Mouse (Mus musculus) adrenal gland, adult 18-20 months (tissue): Measurements from ENCODE around the gene Cwc25. TPM values are rescaled to one million over a fixed set of nuclear protein-coding genes. Genes with fewer than 3 reads are reported as not detected.

Experiments used
- DNase-seq, 2 experiments: peaks; one replicate each; pipeline ENCODE4 v3.0.0; 2021 to 2022; ENCODE audit warnings: low spot score in 2 of 2
- total RNA-seq, 2 experiments: library from RNA; stranded (reverse); gene quantifications; 1 replicate in 1 of 2; 2 replicates in 1 of 2; pipeline ENCODE4 v1.2.3; 2021

The Cwc25 gene
- total RNA-seq, 2 experiments from 2014 or later: 18.2 to 21.1 TPM

DNA sequence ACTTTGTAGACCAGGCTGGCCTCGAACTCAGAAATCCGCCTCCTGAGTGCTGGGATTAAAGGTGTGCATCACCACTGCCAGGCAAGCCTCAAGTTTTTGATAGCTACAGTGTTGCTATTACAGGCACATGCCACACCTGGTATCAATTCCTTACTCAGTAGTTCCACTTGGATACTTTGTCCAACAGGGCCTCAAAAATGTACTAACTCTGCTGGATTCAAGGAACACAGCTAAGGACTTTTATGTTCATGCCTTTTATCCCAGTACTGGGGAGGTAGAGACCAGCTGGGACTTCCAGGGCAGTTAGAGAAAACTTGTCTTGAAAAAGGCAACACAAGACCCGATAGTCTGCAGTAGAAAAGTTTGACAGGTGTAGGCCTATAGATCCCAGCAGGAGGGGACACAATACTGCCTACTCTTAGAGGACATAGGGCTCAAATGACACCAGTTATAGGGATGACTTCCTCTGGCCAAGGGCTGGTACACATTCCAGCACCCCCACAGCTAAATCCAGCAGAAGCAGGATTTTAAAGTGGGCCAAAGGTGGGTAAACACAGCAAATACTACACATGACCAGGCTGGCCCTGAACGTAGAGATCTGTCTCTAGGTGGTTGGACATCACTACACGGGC, 10.3 kb upstream of the Cwc25 start:
- DNase-seq: no peak

DNA sequence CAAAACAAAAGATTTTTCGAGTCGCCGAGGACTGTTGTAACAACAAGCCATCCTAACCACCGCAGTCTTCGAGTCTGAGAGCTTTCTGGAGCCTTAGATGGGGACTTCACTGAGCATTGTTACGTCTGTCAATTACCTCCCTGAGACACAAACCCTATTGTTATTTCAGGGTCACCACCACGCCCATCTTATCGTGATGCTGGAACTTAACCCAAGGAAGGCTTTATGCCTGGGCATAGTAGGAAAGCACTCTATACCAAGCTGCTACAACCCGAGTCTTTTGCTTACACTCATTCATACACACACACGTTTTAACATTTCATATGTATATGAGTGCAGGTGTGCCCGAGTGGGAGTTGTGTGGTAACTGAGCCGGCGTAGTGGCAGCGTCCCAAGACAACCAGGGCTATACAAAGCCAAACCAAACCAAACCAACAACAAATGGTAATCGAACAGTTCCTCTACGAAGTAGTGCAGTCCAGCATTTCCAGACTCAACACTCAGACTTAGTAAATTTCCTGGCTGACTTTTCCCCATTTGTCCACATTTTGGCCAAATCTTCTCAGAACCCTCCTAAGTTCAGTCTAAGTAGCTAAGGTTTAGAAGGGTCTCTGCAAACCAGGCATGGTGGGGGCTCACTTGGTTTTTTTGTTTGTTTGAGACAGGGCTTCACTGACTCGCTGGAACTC, 9.6 kb upstream of the Cwc25 start, which contains the start of gene 1700001P01Rik:
Gene 1700001P01Rik (minus strand): TSS at position 111 of the 689 bp plus-strand sequence.
- no peak for DNase-seq

DNA sequence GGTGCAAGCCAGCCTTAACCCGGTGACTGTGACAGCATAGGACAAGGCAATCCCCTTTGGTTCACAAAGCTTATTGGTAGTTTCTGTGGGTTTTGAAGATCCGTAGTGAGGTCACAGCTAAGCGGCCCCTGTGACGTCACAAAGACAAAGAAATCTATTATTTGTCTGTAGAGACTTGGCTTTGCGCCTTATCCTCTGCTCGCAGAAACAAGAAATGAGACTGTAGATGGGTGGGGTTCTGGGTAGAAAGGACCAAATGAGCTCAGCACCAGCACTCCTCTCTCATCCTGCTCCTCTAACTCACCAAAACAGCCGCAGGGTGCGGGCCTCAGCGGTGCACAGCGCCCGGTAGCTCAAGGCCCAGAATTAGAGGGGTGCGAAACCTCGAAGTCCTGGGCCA, 8.8 kb upstream of the Cwc25 start:
- DNase-seq: no peak

DNA sequence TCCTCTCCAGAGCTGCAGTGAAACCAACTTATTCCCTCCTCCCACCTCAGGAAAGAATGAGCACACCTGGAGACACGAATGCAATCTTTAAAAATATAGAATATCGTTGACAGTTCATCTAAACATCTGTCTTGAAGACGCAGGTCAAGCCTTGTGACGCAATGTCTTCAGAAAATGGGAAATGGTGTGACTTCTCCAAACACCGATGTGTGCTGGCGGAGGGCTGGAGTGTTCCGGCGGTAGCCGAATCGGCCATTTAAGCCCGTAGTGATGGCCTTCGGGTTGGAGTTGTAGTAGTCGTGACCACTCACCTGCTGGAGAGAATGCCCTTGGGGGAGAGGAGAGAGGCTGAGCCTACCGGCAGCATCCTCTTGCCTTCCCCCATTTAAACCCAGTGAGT, 5.1 kb upstream of the Cwc25 start:
- DNase-seq: no peak

DNA sequence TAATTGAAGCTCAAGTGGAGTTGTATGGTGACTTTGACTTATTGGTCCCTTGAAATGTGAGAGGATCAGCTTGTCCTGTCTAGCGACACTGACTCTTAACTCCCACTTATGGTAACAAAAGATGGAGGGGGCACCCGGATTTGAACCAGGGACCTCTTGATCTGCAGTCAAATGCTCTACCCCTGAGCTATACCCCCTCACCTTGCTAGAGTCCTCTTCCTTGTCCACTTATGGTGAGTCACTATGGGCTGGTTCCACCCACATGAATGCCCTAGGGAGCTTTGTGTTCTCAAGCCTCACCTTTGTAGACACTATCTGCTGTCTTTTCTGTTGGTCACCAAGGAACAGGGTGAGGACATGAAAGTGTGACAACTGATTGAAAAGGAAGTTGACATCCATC, 3.3 kb upstream of the Cwc25 start:
- DNase-seq: no peak

DNA sequence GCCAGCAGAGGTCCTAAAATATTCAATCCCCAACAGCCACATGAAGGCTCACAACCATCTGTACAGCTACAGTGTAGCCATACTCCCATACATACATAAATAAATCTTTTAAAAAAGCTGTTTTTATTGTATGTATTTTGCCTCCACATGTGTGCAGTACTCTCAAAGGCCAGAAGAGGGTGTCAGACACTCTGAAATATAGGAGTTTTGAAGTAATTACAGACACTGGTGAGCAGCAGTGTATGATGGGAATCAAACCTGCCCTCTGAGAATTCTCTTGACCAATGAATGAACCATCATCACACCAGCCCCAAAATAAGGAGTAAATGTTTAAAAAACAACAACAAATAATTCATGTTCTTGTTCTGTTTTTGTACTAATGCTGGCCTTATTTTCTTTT, 4.7 kb downstream of the Cwc25 start:
- no peak for DNase-seq

DNA sequence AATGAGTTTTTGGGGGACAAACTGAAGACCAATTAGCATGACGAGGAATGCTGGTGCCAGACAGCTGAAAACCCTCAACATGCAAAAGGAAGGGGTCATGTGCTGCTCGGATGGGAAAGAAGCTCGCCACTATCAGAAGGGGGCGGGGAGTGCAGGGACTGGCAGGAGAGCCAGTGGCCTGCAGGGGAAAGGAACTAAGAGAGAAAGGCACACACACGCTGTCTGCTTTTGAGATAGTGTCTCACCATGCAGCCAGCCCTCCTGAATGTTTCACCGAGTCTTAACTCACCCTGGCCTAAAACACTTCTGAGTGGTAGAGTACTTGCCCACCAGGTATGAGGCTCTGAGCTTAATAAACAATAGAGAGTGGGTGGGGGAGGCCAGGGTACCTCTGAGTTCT, 7.4 kb downstream of the Cwc25 start:
- DNase-seq: no peak

DNA sequence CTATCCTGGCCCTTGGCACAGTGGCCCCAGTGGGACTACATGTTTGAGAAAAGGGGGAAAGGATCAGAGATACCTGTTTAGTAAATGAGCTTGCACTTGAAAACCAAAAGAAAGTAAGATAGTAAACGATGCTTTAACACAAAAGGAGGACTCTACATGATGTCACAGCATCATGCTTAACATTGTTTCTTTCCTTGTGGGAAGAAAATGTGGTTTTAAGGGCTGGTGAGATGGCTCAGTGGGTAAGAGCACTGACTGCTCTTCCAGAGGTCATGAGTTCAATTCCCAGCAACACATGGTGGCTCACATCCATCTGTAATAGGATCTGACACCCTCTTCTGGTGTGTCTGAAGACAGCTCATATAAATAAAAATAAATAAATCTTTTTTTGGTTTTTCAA, 8.2 kb downstream of the Cwc25 start:
- DNase-seq: no peak

DNA sequence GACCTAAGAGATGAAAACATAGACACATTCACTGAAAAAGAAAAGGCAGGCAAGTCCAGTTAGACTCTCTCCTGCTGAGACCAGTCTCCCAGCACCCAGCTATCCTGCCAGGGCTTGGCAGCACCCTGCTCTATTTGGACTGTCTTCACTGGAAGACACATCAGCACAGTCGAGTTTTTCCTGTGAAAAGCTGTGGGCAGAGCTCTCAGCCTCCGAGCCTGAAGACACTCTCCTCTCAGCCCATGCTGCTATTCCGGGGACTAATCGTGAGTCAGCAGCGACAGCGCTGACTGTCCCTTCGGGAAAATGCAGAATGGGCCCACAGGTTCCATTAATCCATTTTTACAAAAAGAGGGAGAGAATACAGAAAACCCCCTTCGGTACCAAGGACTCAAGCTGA, 13.1 kb downstream of the Cwc25 start:
- DNase-seq: no peak

DNA sequence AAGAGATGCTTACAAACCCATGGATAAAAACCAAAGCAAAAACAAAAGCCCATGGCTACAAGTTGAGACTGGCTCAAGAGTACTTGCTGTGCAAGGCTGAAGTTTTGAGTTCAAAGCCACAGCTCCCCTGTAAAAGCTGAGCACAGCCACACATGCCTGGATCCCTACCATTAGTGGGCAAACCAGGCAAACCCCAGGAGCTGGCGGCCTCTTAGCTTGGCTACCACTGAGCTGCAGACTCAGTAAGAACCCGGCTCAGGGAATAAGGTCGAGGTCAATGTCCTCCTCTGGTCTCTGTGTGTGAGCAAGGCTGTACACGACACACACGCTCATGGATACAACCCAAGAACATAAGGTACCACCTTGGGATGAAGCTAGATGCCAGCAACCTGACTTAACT, 17.9 kb downstream of the Cwc25 start:
- DNase-seq: peak in 1 of 2 experiments; percentile 22

DNA sequence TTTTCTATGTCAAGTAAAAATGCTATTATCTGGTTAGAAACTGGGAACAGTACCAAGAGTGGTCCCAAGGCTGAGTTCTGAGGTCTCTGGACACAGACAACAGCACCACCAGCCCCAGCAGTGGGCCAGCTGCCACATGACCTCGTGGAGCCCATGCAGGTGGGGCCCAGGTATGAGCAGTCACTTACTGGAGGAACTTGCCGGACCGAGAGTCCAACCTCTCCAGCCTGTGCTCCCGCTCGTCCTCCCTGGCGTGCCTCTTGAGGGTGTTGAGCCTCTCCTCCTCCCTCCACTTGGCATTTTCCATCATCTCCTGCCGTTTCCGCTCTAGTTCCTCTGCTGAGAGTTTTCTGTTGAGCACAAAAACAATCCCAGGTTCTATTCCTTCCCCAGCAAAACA, 18.6 kb downstream of the Cwc25 start:
- DNase-seq: no peak

DNA sequence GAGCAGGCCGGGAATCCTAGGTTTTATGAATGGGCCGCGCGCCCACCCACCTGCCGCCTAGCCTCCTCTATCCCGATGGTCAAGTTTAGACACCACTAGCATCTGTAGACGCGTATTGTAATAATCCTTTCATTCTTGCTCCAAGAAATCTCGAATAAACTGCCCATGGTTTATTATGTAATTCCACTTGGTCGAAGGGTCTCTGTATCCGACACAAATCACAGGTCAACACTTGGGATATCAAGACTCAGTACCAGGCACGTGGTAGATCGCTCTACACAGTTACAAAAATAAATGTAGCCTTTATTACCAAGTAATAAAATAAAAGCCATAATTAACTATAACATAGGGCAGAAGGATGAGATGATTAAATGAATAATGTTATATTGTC, 21.0 kb downstream of the Cwc25 start:
- no peak for DNase-seq

DNA sequence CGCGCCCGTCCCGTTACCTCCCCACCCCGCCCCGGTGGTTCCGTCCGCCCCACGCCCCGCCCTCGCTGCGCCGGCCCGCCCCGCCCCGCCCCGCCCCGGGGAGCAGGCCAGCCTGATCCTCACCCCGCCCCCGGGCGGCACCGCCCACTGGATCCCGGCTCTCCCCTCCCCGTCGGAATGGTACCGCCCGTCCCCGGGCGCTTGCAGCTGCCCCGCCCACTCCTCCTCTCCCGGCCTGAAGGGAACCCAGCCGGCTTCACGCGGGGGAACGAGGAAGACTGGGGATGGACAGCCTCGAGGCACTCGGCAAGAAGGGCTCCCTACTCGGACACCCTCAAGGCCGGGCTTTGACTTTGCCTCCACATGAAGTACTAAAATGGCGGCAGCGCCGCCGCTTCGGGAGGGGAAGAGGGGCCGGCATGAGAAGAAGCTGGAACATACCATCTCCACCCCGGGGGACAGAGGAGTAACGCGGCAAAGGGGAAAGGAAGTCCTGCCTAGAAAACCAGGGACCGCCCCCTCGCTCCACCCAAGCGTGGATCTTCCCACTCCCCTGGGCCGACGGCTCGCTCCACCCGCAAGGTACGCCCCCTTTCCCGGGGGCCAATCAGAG, 21.5 kb downstream of the Cwc25 start:
- peak; percentile 98 for DNase-seq

DNA sequence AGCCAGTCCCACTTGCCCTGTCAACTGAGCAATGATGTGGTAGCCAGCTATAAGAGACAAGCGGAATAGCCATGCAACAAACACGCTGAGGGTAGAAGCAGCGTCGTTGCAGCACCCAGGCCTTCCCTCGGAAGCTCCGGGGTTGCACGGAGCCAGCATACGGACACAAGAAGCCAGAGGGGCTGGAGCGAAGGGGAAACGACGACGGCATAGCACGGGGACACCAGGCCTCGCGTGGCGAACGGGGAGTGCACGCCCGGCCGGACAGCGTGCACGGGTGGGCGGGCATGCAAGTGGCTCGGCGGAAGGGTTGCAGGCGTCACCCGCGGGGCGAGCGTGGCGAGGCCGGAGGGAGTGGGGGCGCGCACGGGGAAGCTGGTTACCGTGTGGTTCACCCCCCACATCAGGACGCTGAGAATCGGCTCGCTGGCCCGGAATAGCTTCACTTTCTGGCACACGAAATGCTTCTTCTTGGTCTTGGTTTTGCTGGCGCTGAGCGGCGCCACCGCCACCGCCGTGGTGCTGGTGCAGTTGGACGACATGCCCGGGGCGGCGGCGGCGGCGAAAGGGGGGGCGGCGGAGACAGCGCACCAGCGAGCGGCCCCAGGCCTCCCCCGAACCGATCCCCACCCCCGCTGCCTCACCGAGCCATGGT, 22.2 kb downstream of the Cwc25 start, which contains the start of gene Pip4k2b:
Gene Pip4k2b (minus strand): TSS at position 642 of the 655 bp plus-strand sequence.
- DNase-seq: peak in 1 of 2 experiments; percentile 60

DNA sequence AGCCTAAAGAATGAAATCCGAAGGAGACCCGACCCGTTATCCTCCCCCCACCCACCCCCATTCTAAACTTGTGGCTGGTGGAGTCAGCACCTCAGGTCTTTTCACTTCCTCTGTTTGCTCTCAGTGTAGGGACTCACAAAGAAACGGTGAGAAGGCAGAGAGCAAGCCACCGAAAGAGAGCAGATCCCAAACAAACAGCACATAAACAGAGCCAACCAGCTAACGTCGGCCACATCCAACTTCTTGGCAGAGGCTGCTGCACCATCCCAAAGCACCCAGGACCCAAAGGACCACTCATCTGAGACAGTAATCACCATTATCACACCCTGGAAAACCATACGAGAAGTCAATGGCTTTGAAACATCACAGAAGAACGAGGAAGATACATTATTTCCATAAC, 22.9 kb downstream of the Cwc25 start:
- DNase-seq: no peak

DNA sequence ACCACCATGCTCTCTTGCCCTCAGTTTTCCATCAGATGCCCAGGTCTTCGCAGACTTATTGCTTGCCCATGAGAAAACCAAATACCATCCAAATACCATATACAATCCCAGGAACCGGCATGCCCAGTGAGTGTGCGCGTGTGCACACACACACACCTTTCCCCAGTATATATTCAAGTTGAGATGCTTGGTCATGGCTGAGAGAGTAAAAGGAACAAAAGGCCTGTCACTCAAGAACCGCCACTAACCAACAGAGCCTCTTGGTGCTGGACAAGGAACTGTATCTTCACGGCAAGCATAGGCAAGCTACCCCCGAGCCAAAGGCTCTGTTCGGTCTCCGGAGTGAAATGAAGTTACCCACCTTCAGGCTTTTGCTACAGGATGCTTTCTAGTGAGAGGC, 23.8 kb downstream of the Cwc25 start:
- no peak for DNase-seq

DNA sequence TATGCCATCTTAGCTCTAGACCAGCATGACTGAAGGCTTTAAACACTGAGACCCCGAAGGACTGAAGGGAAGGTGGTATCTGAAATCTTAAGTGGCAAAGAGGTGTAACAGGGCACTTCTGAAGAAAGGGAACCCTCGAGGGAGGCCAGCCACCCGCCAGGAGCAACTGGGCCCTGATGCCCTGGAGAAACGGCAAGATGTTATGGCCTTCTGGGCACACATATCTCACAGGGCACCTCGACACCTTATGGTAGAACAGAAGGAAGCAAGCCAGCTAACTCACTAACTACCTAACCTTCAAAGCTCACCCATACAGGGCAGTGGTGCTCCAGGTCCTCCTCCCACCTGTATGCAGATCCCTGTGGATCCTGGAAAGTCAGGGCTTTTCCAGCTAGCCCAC, 24.2 kb downstream of the Cwc25 start:
- DNase-seq: no peak

DNA sequence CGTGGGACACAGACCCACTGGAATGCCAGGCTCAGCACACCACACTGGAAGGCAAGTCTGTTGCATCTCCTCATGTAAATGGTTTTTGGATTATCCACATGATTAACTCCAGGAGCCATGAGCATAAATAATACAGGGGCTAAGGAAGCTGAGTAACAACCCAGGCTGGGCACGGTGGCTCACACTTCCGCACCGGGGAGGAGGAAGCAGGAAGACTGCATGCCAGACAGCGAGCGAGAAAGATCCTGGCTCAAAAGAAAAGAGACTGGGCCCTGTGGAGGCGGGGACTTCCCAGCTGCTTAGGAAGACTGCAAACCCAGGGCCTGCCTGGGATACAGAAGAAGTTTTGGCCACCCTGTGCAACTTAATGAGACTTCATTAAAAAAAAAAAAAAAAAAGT, 26.2 kb downstream of the Cwc25 start:
- DNase-seq: no peak

DNA sequence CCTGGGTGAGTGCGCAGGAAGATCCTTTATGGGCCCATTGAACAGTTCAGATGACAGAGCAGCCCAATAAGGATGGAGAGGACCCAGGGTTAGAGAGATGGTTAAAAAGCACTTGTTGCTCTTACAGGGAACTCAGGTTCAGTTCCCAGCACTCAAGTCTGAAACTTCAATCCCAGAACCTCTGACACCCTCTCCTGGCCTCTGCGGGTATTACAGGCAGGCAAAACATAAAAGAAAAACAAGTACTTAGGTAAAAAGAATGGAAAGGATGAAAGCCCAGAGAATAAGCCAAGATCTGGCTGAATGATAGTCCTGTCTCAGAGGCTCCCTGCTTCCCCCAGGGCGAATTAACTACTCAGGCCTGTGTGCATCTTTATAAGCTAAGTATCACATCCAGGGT, 27.2 kb downstream of the Cwc25 start:
- no peak for DNase-seq

DNA sequence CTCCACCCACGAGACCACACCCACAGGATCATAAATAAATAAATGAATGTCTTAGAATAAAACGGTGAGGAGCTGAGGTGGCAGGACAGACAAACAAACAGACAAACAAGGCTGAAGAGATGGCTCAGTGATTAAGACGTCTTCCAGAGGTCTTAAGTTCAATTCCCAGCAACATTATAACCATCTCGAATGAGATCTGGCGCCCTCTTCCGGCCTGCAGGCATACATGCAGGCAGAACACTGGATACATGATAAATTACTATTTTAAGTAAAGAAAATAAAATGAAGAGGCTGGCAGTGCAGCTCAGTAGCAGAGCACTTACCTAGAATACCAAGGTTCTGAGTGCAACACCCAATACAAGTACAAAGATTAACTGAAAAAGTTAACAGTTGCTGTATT, 27.7 kb downstream of the Cwc25 start:
- no peak for DNase-seq

DNA sequence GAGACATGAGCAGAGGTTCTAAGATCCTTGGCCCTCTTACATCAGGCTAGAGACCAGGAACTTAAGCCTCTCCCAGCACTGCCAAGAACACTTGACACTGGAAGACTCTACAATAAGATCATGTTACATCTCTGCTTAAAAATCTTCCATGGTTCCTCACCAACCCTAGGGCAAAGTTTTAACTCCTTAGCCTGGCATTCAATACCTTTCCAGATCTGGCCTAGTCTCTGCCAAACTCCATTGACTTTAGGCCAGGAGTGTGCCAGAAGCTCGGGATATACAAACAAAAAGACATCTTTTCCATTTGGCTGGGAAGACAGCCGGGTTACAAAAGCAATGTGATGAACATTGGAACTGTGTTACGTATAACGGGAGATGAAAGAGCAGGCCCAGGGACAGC, 28.8 kb downstream of the Cwc25 start:
- DNase-seq: no peak

DNA sequence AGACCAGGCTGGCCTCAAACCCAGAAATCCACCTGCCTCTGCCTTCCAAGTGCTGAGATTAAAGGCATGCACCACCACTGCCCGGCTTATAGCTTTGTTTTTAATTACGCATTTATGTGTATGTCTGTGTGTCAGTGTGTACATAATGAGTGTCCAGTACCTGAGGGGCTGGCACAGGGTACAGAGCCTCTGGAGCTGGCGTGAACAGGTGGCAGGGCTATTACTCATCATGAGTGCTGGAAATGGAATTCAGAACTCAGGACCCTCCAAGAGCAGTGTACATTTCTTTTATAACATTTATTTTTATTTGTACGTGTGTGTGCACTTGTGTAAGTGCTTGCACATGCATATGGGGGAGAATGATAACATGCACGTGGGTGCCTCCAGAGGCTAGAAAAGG, 29.7 kb downstream of the Cwc25 start:
- no peak for DNase-seq
